Mouse (Mus musculus) C3H10T1/2 (cell line): ENCODE results near the gene Krtap20-2. TPM values are rescaled to one million over a fixed set of nuclear protein-coding genes. Genes with fewer than 3 reads are reported as not detected.

ENCODE experiments used
- polyA plus RNA-seq, 2 experiments: library from polyadenylated mRNA; unstranded; fragments of >200 nt; fragmentation: generic; extraction: Trizol; gene quantifications; one replicate each; pipeline ENCODE4 v1.2.1; 2012; ENCODE audit warnings: missing spikeins in 2 of 2

The Krtap20-2 gene
- polyA plus RNA-seq = not detected

GRCm38 (mm10) chr16:89205561-89205960 is at the start of gene Krtap20-2:
Krtap20-2 (plus strand) TSS chr16:89205861.

GRCm38 (mm10) chr16:89157652-89158051 is 48.0 kb upstream of the Krtap20-2 start, which contains the start of gene Gm9789:
Gm9789 (plus strand) TSS chr16:89157952.

GRCm38 (mm10) chr16:89169190-89169589 is 36.5 kb upstream of the Krtap20-2 start, which contains the start of gene Gm7735:
Gm7735 (plus strand) TSS chr16:89169490.

GRCm38 (mm10) chr16:89174435-89174834 is 31.2 kb upstream of the Krtap20-2 start, which contains the start of gene 1110057P08Rik:
1110057P08Rik (plus strand) TSS chr16:89174735.

Other genes starting within 250 kb of the Krtap20-2 start
- gene Krtap16-3, start 243.0 kb upstream of the Krtap20-2 start, polyA plus RNA-seq = not detected
- not detected for gene Krtap22-2, start 195.1 kb upstream of the Krtap20-2 start, polyA plus RNA-seq
- gene Gm10229, start 190.6 kb upstream of the Krtap20-2 start, polyA plus RNA-seq = not detected
- not detected for gene Krtap6-1, start 174.2 kb upstream of the Krtap20-2 start, polyA plus RNA-seq
- not detected for gene Gm10228, start 164.4 kb upstream of the Krtap20-2 start, polyA plus RNA-seq
- not detected for gene Krtap6-5, start 158.0 kb upstream of the Krtap20-2 start, polyA plus RNA-seq
- gene 1110025L11Rik, start 141.9 kb upstream of the Krtap20-2 start, polyA plus RNA-seq = not detected
- gene Krtap6-3, start 121.8 kb upstream of the Krtap20-2 start, polyA plus RNA-seq = not detected
- not detected for gene Gm6358, start 65.0 kb upstream of the Krtap20-2 start, polyA plus RNA-seq
- not detected for gene Gm10061, start 54.8 kb upstream of the Krtap20-2 start, polyA plus RNA-seq
- gene Gm9789, start 47.9 kb upstream of the Krtap20-2 start, polyA plus RNA-seq = not detected
- not detected for gene Gm7735, start 36.4 kb upstream of the Krtap20-2 start, polyA plus RNA-seq
- gene 1110057P08Rik, start 31.1 kb upstream of the Krtap20-2 start, polyA plus RNA-seq = not detected
- not detected for gene Krtap21-1, start 198.0 kb downstream of the Krtap20-2 start, polyA plus RNA-seq
- gene Krtap6-2, start 214.2 kb downstream of the Krtap20-2 start, polyA plus RNA-seq = not detected